Mouse (Mus musculus) spleen, adult 12 weeks (tissue): ENCODE data around the gene Ugt1a8.
"Not testable (repeated sequence)": the region's sequence is repeated elsewhere in the genome, so short reads cannot be mapped to it uniquely, and the experiment has no call there.

Experiments used
- DNase-seq: peaks from one replicate; pipeline ENCODE4 v3.0.0; 2022; ENCODE audit warnings: low spot score

Ugt1a8 gene

DNA sequence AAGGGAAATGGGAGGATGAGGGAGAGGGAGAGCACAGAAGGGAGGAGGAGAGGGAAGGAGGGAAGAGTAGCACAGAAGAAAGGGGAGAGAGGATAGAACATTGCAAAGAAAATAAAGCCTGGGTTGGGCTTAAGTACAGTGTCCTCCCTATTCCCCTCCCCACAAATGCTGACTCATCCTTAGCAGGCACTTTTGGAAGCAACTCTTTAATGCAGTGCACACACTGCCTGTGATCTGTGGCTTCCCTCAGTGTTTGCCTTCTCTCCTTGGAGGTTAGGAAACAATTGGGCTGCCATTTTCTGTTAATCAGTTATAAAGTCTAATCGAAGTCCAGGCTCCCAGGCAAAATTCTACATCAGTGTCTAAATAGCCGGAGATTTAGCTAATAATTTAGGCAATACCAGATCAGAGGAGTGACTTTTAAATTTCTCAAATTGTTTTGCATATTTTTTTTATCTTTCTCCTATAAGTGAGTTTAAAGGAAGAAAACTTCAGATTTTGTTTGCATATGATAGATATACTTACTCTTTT, 21.5 kb downstream of the Ugt1a8 start:
- not testable (repeated sequence) for DNase-seq

DNA sequence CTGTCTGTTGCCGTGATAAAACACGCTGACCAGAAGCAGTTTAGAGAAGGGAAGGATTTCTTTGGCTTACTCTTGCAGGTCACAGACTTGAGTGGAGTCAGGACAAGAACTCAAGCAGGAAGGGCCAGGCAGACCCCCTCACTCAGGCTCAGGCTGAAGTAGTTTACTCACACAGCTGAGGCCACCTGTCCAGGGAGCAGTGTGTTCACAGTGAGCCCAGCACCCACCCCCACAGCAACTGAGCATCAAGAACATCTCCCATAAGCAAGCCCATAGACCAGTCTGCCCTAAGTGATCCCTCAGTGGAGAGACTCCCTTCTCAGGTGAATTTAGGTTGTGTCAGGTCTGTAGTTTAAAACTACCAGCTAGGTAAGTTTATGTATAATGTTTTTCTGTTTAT, 22.0 kb downstream of the Ugt1a8 start:
- not testable (repeated sequence) for DNase-seq

DNA sequence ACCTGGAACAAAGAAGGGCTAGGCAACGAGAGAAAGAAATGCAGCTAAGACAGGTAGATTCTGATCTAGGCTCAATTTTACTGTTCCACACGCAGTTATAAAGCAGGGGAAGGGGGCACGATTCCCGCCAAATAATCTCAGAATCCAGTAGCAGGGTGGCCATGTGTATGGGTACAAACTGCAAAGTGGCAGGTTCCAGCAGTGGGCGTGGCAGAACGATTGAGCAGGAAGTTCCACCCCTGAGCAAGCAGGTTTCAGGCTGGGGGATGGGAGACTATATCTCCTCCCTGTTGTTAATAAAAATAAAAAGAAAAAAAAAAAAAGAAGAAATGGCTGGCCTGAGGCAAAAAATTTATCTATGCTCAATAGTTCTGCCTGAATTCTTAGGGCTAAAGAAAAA, 25.2 kb downstream of the Ugt1a8 start:
- not testable (repeated sequence) for DNase-seq

DNA sequence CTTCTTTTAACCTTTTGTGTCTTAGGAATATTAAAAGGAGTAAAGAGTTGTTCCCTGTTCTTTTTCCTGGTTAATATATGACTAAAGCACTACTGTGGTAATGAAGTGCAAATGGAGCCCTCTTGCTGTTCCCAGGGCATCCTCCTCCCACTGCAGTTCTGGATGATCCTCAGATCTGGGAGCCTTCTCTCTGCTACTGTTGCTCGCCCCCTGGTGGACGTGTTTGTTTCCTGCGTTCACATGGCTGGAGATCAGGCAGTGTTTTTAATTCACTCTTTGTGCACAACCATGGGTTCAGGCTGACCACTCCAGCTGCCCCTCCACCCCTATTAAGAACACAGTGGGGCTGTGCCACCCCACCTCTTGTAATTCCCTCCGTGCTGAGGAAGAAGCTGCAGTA, 32.9 kb downstream of the Ugt1a8 start:
- not testable (repeated sequence) for DNase-seq

DNA sequence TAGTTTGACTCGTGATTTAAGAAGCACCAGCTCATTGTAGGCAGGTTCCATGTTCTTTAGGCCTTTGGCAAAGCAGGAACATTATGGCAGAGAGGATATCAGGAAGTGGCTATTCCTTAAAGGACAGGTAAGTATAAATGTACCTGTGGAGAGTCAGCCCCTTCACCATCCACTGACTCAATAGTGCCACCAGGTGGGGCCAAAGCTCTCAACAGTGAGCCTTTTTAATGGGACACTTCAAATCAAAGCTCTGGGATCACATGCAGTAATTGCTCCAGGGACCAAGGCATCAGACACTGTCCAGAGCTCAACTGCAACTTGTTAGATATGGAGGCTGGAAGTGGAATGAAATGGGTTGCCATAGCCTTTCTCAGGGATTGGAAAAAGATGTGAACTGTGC, 33.9 kb downstream of the Ugt1a8 start:
- DNase-seq = not testable (repeated sequence)

DNA sequence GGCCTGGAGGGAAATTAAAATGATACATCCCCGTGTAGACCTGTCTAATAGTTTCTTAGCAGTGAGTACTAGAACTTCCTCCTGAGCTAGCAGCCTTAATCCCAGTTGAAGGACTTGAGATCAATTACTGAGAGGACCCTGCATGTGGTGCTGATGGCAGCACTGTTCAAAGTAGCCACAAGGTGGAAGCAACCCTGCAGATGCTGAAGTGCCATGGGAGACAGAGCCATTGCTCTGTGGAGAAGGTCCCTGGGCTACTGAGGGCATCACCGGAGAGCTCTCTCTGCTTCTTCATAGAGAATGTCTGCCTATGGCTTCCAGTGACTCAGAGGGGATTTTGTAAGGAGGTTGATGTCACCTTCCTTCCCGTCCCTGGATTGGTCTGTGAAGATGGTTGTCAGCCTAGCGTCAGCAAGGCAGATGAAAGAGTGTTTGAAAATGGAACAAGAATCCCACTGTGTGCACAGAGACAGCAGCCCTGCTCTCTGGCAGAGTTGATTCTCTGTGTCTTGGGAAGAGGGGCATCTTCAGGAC, 38.3 kb downstream of the Ugt1a8 start:
- not testable (repeated sequence) for DNase-seq

DNA sequence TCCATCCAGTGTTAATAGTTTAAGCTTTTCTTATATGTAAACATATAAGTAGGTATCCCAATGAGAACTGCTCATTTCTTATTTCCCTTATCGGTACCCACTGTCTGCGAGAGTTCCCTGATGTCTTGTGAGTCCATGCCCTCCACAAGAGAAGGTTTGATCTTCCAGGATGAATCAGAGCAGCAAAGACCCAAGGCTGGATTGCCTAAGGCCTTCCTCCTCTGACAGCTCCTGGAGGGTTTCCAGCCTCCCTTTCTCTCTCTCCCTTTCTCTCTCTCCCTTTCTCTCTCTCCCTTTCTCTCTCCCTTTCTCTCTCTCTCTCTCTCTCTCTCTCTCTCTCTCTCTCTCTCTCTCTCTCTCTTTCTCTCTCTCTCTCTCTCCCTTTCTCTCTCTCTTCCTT, 41.5 kb downstream of the Ugt1a8 start:
- not testable (repeated sequence) for DNase-seq

DNA sequence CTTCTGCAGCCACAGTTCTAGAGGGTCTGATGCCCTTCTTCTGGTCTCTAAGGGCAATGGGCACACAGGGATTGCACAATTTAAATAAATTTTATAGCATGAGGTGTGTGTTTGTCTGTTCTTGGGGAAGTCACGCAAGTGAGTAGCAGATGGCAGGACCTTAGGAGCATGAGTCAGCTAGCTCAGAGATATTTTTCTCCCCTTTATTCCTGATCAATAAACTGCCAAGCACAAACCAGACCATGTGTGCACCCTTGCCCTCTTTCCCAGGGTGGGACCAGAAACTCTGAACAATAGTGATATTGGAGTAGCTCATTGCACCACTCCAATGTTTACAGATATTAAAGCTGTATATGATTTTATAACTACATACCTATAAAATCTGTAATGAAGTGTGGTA, 42.6 kb downstream of the Ugt1a8 start:
- DNase-seq = not testable (repeated sequence)

DNA sequence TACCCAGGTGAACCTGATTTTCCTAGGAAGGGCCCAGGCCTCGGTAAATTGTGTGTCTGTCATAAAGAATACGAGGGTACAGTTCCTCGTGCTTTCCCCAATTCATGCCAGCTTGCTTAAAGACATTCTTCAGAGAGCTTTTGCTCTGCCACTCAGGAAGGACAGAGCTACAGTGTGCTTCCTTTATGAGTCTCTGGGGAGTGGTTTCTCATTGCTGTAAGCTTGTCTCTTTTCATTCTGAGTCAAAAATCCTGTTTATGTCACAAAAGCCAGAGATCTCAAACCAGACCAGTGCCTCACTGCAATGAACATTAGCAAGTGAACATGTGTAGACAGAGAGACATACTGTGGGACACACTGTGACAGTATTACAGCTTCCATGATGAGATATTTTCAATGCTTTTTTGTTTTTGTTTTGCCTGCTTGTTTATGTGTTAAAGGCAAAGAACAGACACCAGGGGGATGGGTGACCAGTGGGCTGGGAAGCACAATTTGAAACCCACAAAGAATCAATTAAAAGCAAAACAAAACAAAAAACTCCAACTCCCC, 46.4 kb downstream of the Ugt1a8 start:
- no peak for DNase-seq

DNA sequence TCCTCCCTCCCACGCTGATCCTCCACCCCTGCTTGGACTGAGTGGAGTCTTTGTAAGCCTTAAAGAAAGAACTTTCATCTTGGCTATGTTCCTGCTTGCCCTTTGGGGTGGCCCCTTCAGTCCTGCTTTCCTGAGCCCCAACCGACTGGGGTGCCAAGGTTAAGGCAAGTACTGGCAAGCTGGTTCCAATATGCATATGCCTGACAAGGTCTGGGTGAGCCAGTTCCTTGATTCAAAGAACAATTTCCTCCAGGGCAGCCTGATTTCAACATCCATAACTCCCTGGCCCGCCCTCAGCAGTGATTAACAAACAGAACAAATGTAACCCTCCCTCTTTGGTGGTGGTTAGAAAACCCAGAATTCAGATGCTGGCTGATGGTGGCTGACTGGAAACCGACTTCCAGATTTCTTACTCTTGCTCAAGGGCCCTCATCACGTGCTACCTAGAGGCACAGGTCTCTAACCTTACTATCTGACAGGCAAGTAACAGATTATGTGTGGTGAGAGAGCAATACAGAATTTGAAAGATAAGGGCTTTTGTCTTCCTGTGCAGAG, 46.9 kb downstream of the Ugt1a8 start, which contains the start of gene Ugt1a6a:
Gene Ugt1a6a, plus strand, starts transcription at position 353 of the 555 bp plus-strand sequence.
- not testable (repeated sequence) for DNase-seq

DNA sequence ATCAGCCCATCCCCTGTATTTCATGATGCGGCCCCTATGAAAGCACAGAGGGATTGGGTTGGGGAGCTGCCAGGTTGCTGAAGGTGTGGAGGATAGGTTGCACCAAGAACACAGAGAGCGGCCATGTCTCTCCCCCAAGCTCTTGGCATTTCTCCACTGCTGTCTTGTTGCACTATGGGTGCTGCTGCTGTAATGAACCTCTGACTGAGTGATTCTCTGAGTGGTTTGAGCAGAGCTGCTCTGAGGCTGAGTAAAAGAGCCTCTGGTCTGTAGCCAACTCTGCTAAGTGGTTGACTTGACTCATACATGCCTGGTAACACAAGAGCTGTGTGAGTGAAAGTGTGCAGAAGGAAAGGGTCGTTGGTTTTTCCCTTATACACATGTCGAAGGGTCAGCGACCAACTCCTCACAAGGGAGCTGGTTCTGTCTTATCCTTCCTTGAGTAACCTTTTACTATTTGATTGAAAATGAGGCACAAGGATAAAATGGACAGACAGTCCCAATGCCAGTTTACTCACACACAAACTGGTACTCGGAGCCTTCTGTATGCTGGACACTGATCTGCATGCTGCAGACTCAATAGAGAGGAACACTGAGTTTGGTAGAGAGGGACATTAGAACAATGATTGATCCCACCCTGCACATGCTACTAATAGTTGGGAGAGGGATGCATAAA, 47.8 kb downstream of the Ugt1a8 start:
- DNase-seq = not testable (repeated sequence)

DNA sequence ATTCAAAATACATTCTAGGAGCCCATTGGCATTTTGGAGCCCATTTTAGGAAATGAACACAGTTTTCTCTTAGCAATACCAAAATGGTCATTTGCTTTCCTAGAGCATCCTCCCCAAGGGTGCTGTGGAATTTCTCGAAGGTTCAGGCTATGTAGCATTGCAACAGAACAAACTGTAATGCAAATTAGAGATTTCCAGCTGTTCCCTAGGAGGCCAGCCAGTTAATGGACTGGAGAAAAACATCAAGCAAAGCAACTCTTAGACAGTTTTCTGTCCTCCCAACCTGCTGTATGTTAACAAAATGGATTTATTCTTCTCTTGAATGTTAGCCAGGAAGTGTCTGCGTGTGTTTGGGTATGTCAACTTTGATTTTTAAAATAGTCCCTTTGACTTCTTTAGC, 49.0 kb downstream of the Ugt1a8 start:
- no peak for DNase-seq

DNA sequence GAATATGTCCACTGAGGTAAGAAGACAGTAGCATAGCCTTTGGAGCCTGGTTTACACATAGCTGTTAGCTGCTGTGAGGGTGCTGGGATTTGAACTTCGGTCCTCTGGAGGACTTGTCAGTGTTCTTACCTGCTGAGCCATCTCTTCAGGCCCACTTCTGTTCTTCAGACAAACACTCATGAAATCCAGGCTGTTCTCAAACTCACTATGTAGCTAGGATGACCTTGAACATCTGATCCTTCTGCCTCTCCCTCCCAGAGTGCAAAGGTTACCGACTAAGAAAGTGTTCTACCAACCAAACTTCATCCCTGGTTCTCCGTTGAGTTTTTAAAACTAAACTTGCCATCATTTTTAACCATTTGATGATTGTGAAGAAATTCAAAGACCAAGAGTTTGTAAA, 49.7 kb downstream of the Ugt1a8 start:
- DNase-seq = no peak

DNA sequence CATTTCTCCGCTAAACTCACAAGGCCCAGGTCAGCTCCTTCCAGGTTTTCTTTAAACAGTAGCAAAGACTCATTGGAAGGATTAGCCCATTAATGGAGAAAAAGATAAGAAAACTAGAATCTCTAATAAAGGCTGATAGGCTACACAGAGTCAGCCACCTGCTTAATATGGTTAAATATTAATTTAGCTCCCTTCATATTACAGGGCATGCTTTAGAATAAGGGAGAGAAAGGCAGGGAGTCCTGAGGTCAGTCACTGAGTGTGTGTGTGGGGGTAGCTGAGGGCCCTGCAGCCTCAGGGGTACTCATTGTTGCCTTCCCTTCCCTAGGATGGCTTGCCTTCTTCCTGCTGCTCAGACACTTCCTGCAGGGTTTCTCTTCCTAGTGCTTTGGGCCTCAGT, 50.5 kb downstream of the Ugt1a8 start:
- DNase-seq = no peak

DNA sequence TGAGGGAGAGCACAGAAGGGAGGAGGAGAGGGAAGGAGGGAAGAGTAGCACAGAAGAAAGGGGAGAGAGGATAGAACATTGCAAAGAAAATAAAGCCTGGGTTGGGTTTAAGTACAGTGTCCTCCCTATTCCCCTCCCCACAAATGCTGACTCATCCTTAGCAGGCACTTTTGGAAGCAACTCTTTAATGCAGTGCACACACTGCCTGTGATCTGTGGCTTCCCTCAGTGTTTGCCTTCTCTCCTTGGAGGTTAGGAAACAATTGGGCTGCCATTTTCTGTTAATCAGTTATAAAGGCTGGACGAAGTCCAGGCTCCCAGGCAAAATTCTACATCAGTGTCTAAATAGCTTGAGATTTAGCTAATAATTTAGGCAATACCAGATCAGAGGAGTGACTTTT, 52.9 kb downstream of the Ugt1a8 start:
- not testable (repeated sequence) for DNase-seq

DNA sequence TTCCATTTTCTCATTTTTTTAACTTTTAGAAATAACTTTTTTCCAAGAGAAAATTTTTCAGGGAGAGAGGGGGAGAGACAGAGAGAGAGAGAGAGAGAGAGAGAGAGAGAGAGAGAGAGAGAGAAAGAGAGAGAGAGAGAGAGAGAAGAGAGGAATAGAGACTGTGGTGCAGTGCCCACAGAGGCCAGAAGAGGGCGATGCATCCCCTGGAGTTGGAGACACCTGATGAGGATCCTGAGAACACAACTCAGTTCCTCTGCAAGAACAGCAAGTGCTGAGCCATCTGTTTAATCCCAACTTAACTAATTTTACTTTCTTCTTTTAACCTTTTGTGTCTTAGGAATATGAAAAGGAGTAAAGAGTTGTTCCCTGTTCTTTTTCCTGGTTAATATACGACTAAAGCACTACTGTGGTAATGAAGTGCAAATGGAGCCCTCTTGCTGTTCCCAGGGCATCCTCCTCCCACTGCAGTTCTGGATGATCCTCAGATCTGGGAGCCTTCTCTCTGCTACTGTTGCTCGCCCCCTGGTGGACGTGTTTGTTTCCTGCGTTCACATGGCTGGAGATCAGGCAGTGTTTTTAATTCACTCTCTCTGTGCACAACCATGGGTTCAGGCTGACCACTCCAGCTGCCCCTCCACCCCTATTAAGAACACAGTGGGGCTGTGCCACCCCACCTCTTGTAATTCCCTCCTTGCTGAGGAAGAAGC, 56.5 kb downstream of the Ugt1a8 start:
- DNase-seq = not testable (repeated sequence)

DNA sequence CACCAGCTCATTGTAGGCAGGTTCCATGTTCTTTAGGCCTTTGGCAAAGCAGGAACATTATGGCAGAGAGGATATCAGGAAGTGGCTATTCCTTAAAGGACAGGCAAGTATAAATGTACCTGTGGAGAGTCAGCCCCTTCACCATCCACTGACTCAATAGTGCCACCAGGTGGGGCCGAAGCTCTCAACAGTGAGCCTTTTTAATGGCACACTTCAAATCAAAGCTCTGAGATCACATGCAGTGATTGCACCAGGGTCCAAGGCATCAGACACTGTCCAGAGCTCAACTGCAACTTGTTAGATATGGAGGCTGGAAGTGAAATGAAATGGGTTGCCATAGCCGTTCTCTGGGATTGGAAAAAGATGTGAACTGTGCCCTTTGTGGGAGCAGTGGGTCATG, 57.7 kb downstream of the Ugt1a8 start:
- not testable (repeated sequence) for DNase-seq

DNA sequence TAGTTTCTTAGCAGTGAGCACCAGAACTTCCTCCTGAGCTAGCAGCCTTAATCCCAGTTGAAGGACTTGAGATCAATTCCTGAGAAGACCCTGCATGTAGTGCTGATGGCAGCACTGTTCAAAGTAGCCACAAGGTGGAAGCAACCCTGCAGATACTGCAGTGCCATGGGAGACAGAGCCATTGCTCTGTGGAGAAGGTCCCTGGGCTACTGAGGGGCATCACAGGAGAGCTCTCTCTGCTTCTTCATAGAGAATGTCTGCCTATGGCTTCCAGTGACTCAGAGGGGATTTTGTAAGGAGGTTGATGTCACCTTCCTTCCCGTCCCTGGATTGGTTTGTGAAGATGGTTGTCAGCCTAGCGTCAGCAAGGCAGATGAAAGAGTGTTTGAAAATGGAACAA, 62.5 kb downstream of the Ugt1a8 start:
- not testable (repeated sequence) for DNase-seq

DNA sequence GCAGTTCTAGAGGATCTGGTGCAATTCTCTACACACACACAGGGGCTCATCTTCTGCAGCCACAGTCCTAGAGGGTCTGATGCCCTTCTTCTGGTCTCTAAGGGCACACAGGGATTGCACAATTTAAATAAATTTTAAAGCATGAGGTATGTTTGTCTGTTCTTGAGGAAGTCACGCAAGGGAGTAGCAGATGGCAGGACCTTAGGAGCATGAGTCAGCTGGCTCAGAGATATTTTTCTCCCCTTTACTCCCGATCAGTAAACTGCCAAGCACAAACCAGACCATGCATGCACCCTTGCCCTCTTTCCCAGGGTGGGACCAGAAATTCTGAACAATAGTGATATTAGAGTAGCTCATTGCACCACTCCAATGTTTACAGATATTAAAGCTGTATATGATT, 70.8 kb downstream of the Ugt1a8 start:
- no peak for DNase-seq

DNA sequence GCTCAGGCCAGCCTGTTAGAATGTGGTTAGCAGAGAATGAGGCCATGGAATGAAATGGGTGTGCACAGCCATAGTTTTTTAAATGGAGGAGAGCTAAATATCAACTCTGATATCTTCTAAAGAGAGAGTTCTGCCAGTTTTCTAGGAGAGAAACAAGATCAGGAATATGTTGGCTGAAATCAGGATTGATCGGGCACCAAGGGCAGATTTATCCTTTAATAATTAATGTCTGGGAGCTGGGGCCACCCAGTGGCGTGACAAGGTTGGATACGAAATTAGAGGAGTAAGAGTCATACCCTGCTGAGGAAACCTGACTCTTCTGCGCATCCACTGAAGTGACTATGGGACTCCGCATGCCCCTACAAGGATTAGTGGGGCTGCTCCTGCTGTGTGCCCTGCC, 78.1 kb downstream of the Ugt1a8 start, which contains the start of gene Ugt1a5:
Gene Ugt1a5, plus strand, starts transcription at position 302 of the 400 bp plus-strand sequence.
- no peak for DNase-seq

DNA sequence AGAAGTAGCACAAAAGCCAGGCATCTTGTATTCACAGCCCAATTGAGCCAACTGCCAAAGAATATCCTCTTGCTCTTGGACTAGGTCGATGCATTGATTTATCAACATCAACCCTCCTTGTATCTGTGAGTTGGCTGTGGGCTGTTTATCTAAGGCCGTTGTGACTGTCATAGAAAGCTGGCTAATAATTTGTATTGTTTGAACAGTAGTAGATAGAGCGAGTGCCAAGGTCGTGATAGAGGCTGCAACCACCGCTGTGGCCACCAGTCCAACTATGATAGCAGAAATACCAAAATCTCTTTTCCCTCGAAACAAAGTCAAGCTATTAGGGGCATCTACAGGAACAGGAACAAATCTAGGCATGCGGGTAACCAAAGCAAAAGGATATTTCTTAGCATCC, 84.6 kb downstream of the Ugt1a8 start:
- not testable (repeated sequence) for DNase-seq

DNA sequence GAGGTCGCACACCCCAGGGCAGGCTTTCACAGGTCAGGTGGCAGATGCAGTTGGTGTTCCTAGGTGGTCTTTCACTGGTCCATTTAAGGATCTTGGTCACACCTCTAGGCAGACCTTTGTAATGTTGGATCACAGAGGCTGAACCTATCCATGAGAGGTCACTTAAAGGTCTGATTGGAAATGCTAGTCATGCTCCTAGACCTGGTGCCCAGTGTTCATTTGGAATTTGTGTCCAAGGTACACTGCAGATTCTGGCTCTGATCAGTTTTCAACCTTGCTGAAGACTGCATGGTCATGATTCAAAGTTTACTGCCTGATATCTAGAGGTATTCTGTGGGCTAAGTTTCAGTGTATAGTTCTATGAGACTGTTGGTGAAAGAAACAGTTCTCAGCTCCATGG, 92.0 kb downstream of the Ugt1a8 start:
- DNase-seq = no peak
